Mouse (Mus musculus): ENCODE data around the gene Slc23a4. TPM values are rescaled to one million over a fixed set of nuclear protein-coding genes. Genes with fewer than 3 reads are reported as not detected.
A peak's percentile ranks its signal among the peaks of the same experiment; 100 is the strongest.

The Slc23a4 gene
- total and polyA plus RNA-seq, 3 experiments, result 0.16 to 0.55 (median 0.21) TPM

GRCm38 (mm10) chr6:34904361-34904760 is 83.8 kb downstream of the Slc23a4 start:
- H3K36me3 ChIP-seq (ENCODE audit: control insufficient read depth, insufficient read depth, low read length), result no peaks in the 10 kb centered on the region; the same call in 1 of the 2 replicates
- H3K4me3 ChIP-seq, result no peak overlapping the region
- peaks cover 6% of the 10 kb centered on the region for H3K4me1 ChIP-seq (ENCODE audit: control insufficient read depth, insufficient read depth, low read length)
- H3K27ac ChIP-seq, result no peak overlapping the region
- H3K79me2 ChIP-seq (replicated peaks; ENCODE audit: control insufficient read depth, insufficient read depth, low read length), result no peaks in the 10 kb centered on the region
- 49% methylated on average over 6 of the region's 6 CpGs for WGBS
- TF ChIP-seq CTCF (IDR thresholded peaks at IDR 0.05) (no peak), POLR2A (IDR thresholded peaks at IDR 0.05; ENCODE audit: insufficient read depth, low read depth, low read length) (no peak), EP300 (IDR thresholded peaks at IDR 0.05; ENCODE audit: insufficient read depth, low read depth, low read length) (no peak)
- no peaks in the 10 kb centered on the region for H3K27me3 ChIP-seq (ENCODE audit: control insufficient read depth, insufficient read depth, low read length)
- no peak for DNase-seq
- H3K9ac ChIP-seq (ENCODE audit: low read depth, low read length), result no peak overlapping the region
- intact Hi-C loops (cut with DNase I), result no loop called here

GRCm38 (mm10) chr6:34903851-34904250 is 84.4 kb downstream of the Slc23a4 start:
- Histone ChIP-seq H3K9ac (ENCODE audit: low read depth, low read length) (no peak overlapping the region), H3K79me2 (replicated peaks; ENCODE audit: control insufficient read depth, insufficient read depth, low read length) (no peaks in the 10 kb centered on the region), H3K36me3 (ENCODE audit: control insufficient read depth, insufficient read depth, low read length) (no peaks in the 10 kb centered on the region; the same call in 1 of the 2 replicates), H3K4me1 (ENCODE audit: control insufficient read depth, insufficient read depth, low read length) (peaks cover 6% of the 10 kb centered on the region), H3K27me3 (ENCODE audit: control insufficient read depth, insufficient read depth, low read length) (no peaks in the 10 kb centered on the region), H3K4me3 (no peak overlapping the region), H3K27ac (no peak overlapping the region)
- intact Hi-C loops (cut with DNase I), result no loop called here
- TF ChIP-seq CTCF (IDR thresholded peaks at IDR 0.05) (no peak), EP300 (IDR thresholded peaks at IDR 0.05; ENCODE audit: insufficient read depth, low read depth, low read length) (no peak), POLR2A (IDR thresholded peaks at IDR 0.05; ENCODE audit: insufficient read depth, low read depth, low read length) (no peak)
- no peak for DNase-seq
- WGBS, result 84% methylated on average over 10 of the region's 10 CpGs

- 77% methylated on average over 5 of the region's 5 CpGs for WGBS
- no peaks in the 10 kb centered on the region; the same call in 1 of the 2 replicates for H3K36me3 ChIP-seq (ENCODE audit: control insufficient read depth, insufficient read depth, low read length)
These were observed 84.8 kb downstream of the Slc23a4 start for GRCm38 (mm10) chr6:34903441-34903840.

GRCm38 (mm10) chr6:34902578-34902977 is 85.6 kb downstream of the Slc23a4 start:
- Histone ChIP-seq H3K4me1 (ENCODE audit: control insufficient read depth, insufficient read depth, low read length) (peaks cover 4% of the 10 kb centered on the region), H3K4me3 (no peak overlapping the region), H3K9ac (ENCODE audit: low read depth, low read length) (no peak overlapping the region), H3K27ac (no peak overlapping the region), H3K27me3 (ENCODE audit: control insufficient read depth, insufficient read depth, low read length) (no peaks in the 10 kb centered on the region), H3K36me3 (ENCODE audit: control insufficient read depth, insufficient read depth, low read length) (no peaks in the 10 kb centered on the region; the same call in 1 of the 2 replicates), H3K79me2 (replicated peaks; ENCODE audit: control insufficient read depth, insufficient read depth, low read length) (no peaks in the 10 kb centered on the region)
- no peak for DNase-seq
- WGBS, result 84% methylated on average over 7 of the region's 7 CpGs
- intact Hi-C loops (cut with DNase I), result no loop called here
- TF ChIP-seq POLR2A (IDR thresholded peaks at IDR 0.05; ENCODE audit: insufficient read depth, low read depth, low read length) (no peak), CTCF (IDR thresholded peaks at IDR 0.05) (no peak), EP300 (IDR thresholded peaks at IDR 0.05; ENCODE audit: insufficient read depth, low read depth, low read length) (no peak)

More at GRCm38 (mm10) chr6:34903441-34903840, 84.8 kb downstream of the Slc23a4 start:
- Histone ChIP-seq H3K79me2 (replicated peaks; ENCODE audit: control insufficient read depth, insufficient read depth, low read length) (no peaks in the 10 kb centered on the region), H3K4me3 (no peak overlapping the region), H3K4me1 (ENCODE audit: control insufficient read depth, insufficient read depth, low read length) (peaks cover 6% of the 10 kb centered on the region), H3K27ac (no peak overlapping the region), H3K9ac (ENCODE audit: low read depth, low read length) (no peak overlapping the region), H3K27me3 (ENCODE audit: control insufficient read depth, insufficient read depth, low read length) (no peaks in the 10 kb centered on the region)
- intact Hi-C loops (cut with DNase I), result no loop called here
- TF ChIP-seq POLR2A (IDR thresholded peaks at IDR 0.05; ENCODE audit: insufficient read depth, low read depth, low read length) (no peak), CTCF (IDR thresholded peaks at IDR 0.05) (no peak), EP300 (IDR thresholded peaks at IDR 0.05; ENCODE audit: insufficient read depth, low read depth, low read length) (no peak)
- no peak for DNase-seq

- 24% methylated on average over 9 of the region's 9 CpGs for WGBS
- H3K36me3 ChIP-seq (ENCODE audit: control insufficient read depth, insufficient read depth, low read length), result no peaks in the 10 kb centered on the region
- intact Hi-C loops (cut with DNase I), result no loop called here
- no peaks in the 10 kb centered on the region for H3K27me3 ChIP-seq (ENCODE audit: control insufficient read depth, insufficient read depth, low read length)
- H3K27ac ChIP-seq, result no peak overlapping the region
- H3K4me1 ChIP-seq (ENCODE audit: control insufficient read depth, insufficient read depth, low read length), result peaks cover 3% of the 10 kb centered on the region
- H3K79me2 ChIP-seq (replicated peaks; ENCODE audit: control insufficient read depth, insufficient read depth, low read length), result no peaks in the 10 kb centered on the region
- no peak overlapping the region for H3K4me3 ChIP-seq
- peak in 1 of 2 experiments; percentile 9 for DNase-seq
- no peak for TF ChIP-seq CTCF (IDR thresholded peaks at IDR 0.05)
- no peak for TF ChIP-seq POLR2A (IDR thresholded peaks at IDR 0.05; ENCODE audit: insufficient read depth, low read depth, low read length)
- no peak for TF ChIP-seq EP300 (IDR thresholded peaks at IDR 0.05; ENCODE audit: insufficient read depth, low read depth, low read length)
- no peak overlapping the region for H3K9ac ChIP-seq (ENCODE audit: low read depth, low read length)
These were observed 86.2 kb downstream of the Slc23a4 start for GRCm38 (mm10) chr6:34901911-34902444.

- Histone ChIP-seq H3K36me3 (ENCODE audit: control insufficient read depth, insufficient read depth, low read length) (no peaks in the 10 kb centered on the region), H3K4me1 (ENCODE audit: control insufficient read depth, insufficient read depth, low read length) (peaks cover 2% of the 10 kb centered on the region; the same call in 1 of the 2 replicates), H3K9ac (ENCODE audit: low read depth, low read length) (no peak overlapping the region; the same call in 1 of the 2 replicates), H3K27me3 (ENCODE audit: control insufficient read depth, insufficient read depth, low read length) (no peaks in the 10 kb centered on the region), H3K79me2 (replicated peaks; ENCODE audit: control insufficient read depth, insufficient read depth, low read length) (no peaks in the 10 kb centered on the region), H3K27ac (no peak overlapping the region), H3K4me3 (no peak overlapping the region)
- DNase-seq, result no peak
- no peak for TF ChIP-seq EP300 (IDR thresholded peaks at IDR 0.05; ENCODE audit: insufficient read depth, low read depth, low read length)
- WGBS, result 87% methylated on average over 2 of the region's 2 CpGs
- intact Hi-C loops (cut with DNase I), result no loop called here
These were observed 87.2 kb downstream of the Slc23a4 start for GRCm38 (mm10) chr6:34900990-34901389.
